In genomic region chr2:106074441-106074840, GRCm38 (mm10) we compare ENCODE assay signal across 24 mouse cellular contexts.
DNase-seq lines count a peak whose midpoint lies in the region; ATAC-seq and TF ChIP-seq lines count a peak whose summit lies in the region.
"Had no signal": no experiment of that assay in that cellular context is flagged by ENCODE, and none has a peak within 500 bp of the region (broad histone marks: within the 10 kb centered on the region; RNA-seq: fewer than 3 reads in every experiment).

No protein-coding gene starts in this region.

- peaks cover 14% of the 10 kb centered on the region; the same call in 1 of the 2 replicates for H3K27me3 ChIP-seq in forebrain, embryonic 12.5 days
- no peaks in the 10 kb centered on the region for H3K27me3 ChIP-seq in forebrain, postnatal 0 days (ENCODE audit: insufficient read depth, low read length)
- H3K27me3 ChIP-seq in neural tube, embryonic 11.5 days (ENCODE audit: control insufficient read depth, insufficient read depth, low read length): peaks cover 2% of the 10 kb centered on the region; the same call in 1 of the 2 replicates
- peaks cover 12% of the 10 kb centered on the region for H3K27me3 ChIP-seq in neural tube, embryonic 15.5 days (replicated peaks)
- no peaks in the 10 kb centered on the region for H3K27me3 ChIP-seq in forebrain, embryonic 14.5 days (replicated peaks; ENCODE audit: control insufficient read depth, insufficient read depth, low read length)
- H3K27me3 ChIP-seq in hindbrain, postnatal 0 days (ENCODE audit: insufficient read depth, low read length): no peaks in the 10 kb centered on the region
- H3K27me3 ChIP-seq: embryonic facial prominence, embryonic 12.5 days; heart, embryonic 15.5 days; intestine, embryonic 15.5 days; limb, embryonic 13.5 days; liver, embryonic 12.5 days had no signal

- TF ChIP-seq CTCF in forebrain, postnatal 0 days (IDR thresholded peaks at IDR 0.05; ENCODE audit: low read depth): no peak
- no peak for TF ChIP-seq CTCF in hindbrain, postnatal 0 days (IDR thresholded peaks at IDR 0.05; ENCODE audit: low read depth)

- no peaks in the 10 kb centered on the region for H3K9me3 ChIP-seq in forebrain, embryonic 12.5 days
- H3K9me3 ChIP-seq in forebrain, postnatal 0 days (ENCODE audit: low read length): no peaks in the 10 kb centered on the region
- no peaks in the 10 kb centered on the region for H3K9me3 ChIP-seq in neural tube, embryonic 11.5 days (ENCODE audit: control insufficient read depth, low read length)
- H3K9me3 ChIP-seq in neural tube, embryonic 15.5 days (replicated peaks): no peaks in the 10 kb centered on the region
- no peaks in the 10 kb centered on the region for H3K9me3 ChIP-seq in forebrain, embryonic 14.5 days (replicated peaks; ENCODE audit: control insufficient read depth, low read length)
- no peaks in the 10 kb centered on the region for H3K9me3 ChIP-seq in hindbrain, postnatal 0 days (ENCODE audit: low read length)
- H3K9me3 ChIP-seq: embryonic facial prominence, embryonic 12.5 days; heart, embryonic 15.5 days; intestine, embryonic 15.5 days; limb, embryonic 13.5 days; liver, embryonic 12.5 days had no signal

- 33% methylated on average over 6 of the region's 6 CpGs for WGBS in forebrain, embryonic 12.5 days
- WGBS in forebrain, postnatal 0 days: 21% methylated on average over 6 of the region's 6 CpGs
- 46% methylated on average over 6 of the region's 6 CpGs for WGBS in neural tube, embryonic 11.5 days
- 21% methylated on average over 6 of the region's 6 CpGs for WGBS in neural tube, embryonic 15.5 days
- 18% methylated on average over 6 of the region's 6 CpGs for WGBS in forebrain, embryonic 14.5 days
- 33% methylated on average over 6 of the region's 6 CpGs for WGBS in hindbrain, postnatal 0 days

- no peaks in the 10 kb centered on the region for H3K36me3 ChIP-seq in forebrain, embryonic 12.5 days (replicated peaks)
- no peaks in the 10 kb centered on the region for H3K36me3 ChIP-seq in forebrain, postnatal 0 days (ENCODE audit: insufficient read depth)
- no peaks in the 10 kb centered on the region for H3K36me3 ChIP-seq in neural tube, embryonic 11.5 days (ENCODE audit: control insufficient read depth, insufficient read depth, low read length)
- no peaks in the 10 kb centered on the region for H3K36me3 ChIP-seq in neural tube, embryonic 15.5 days
- H3K36me3 ChIP-seq in forebrain, embryonic 14.5 days (ENCODE audit: control insufficient read depth, insufficient read depth, low read length): no peaks in the 10 kb centered on the region
- no peaks in the 10 kb centered on the region for H3K36me3 ChIP-seq in hindbrain, postnatal 0 days (ENCODE audit: insufficient read depth, low read length)
- H3K36me3 ChIP-seq: embryonic facial prominence, embryonic 12.5 days; heart, embryonic 15.5 days; intestine, embryonic 15.5 days; limb, embryonic 13.5 days; liver, embryonic 12.5 days had no signal

- no peak overlapping the region for H3K4me3 ChIP-seq in forebrain, embryonic 12.5 days (replicated peaks)
- no peak overlapping the region for H3K4me3 ChIP-seq in forebrain, postnatal 0 days (ENCODE audit: low read depth, low read length)
- no peak overlapping the region for H3K4me3 ChIP-seq in neural tube, embryonic 11.5 days (ENCODE audit: low read depth, low read length)
- no peak overlapping the region for H3K4me3 ChIP-seq in neural tube, embryonic 15.5 days (replicated peaks)
- no peak overlapping the region for H3K4me3 ChIP-seq in forebrain, embryonic 14.5 days (ENCODE audit: low read depth, low read length)
- no peak overlapping the region for H3K4me3 ChIP-seq in hindbrain, postnatal 0 days (ENCODE audit: low read length)
- H3K4me3 ChIP-seq: embryonic facial prominence, embryonic 12.5 days; erythroblast, embryonic 14.5 days; heart, embryonic 15.5 days; intestine, embryonic 15.5 days; limb, embryonic 13.5 days; liver, embryonic 12.5 days had no signal

- ATAC-seq in forebrain, embryonic 12.5 days (ENCODE audit: low FRiP score): peak; percentile 85
- no peak for ATAC-seq in forebrain, postnatal 0 days
- ATAC-seq in neural tube, embryonic 11.5 days (ENCODE audit: insufficient read depth, low FRiP score, low TSS enrichment): peak; percentile 81
- ATAC-seq in neural tube, embryonic 15.5 days (ENCODE audit: low FRiP score): no peak
- peak; percentile 91 for ATAC-seq in forebrain, embryonic 14.5 days
- ATAC-seq in hindbrain, postnatal 0 days: 0 out of 2 replicates have a peak, but pooled peaks have one; percentile 21
- ATAC-seq: intestine, embryonic 15.5 days; liver, embryonic 12.5 days had no signal

- no peak overlapping the region for H3K27ac ChIP-seq in forebrain, embryonic 12.5 days
- H3K27ac ChIP-seq in forebrain, postnatal 0 days (ENCODE audit: low read depth, low read length): no peak overlapping the region
- no peak overlapping the region for H3K27ac ChIP-seq in neural tube, embryonic 11.5 days (ENCODE audit: low read depth, low read length)
- H3K27ac ChIP-seq in neural tube, embryonic 15.5 days (replicated peaks): no peak overlapping the region
- H3K27ac ChIP-seq in forebrain, embryonic 14.5 days (ENCODE audit: low read depth, low read length): no peak overlapping the region
- no peak overlapping the region for H3K27ac ChIP-seq in hindbrain, postnatal 0 days
- H3K27ac ChIP-seq: embryonic facial prominence, embryonic 12.5 days; heart, embryonic 15.5 days; intestine, embryonic 15.5 days; limb, embryonic 13.5 days; liver, embryonic 12.5 days; stomach, postnatal 0 days had no signal

- no peak overlapping the region for H3K9ac ChIP-seq in forebrain, embryonic 12.5 days
- no peak overlapping the region for H3K9ac ChIP-seq in forebrain, postnatal 0 days
- H3K9ac ChIP-seq in neural tube, embryonic 11.5 days (ENCODE audit: low read length): no peak overlapping the region
- no peak overlapping the region for H3K9ac ChIP-seq in neural tube, embryonic 15.5 days (replicated peaks)
- H3K9ac ChIP-seq in forebrain, embryonic 14.5 days (ENCODE audit: low read length): no peak overlapping the region
- H3K9ac ChIP-seq in hindbrain, postnatal 0 days (replicated peaks; ENCODE audit: low read length): no peak overlapping the region
- H3K9ac ChIP-seq: embryonic facial prominence, embryonic 12.5 days; heart, embryonic 15.5 days; intestine, embryonic 15.5 days; limb, embryonic 13.5 days; liver, embryonic 12.5 days had no signal

- no peak for DNase-seq in forebrain, postnatal 0 days
- no peak for DNase-seq in neural tube, embryonic 11.5 days (ENCODE audit: low spot score)
- DNase-seq in forebrain, embryonic 14.5 days (ENCODE audit: low spot score): peak; percentile 83
- peak; percentile 9 for DNase-seq in hindbrain, postnatal 0 days (ENCODE audit: low spot score)
- DNase-seq in frontal cortex, postnatal 14 days (ENCODE audit: low spot score in 2 of 2): no peak
- no peak for DNase-seq in right cerebral cortex, postnatal 14 days
- DNase-seq: adrenal gland, postnatal 25 days; cerebellum, adult 9-10 months; heart, postnatal 4 days; kidney, postnatal 25 days; layer of hippocampus, adult 9-11 months; lung, adult 18-20 months; lung, postnatal 10 days; thymus, adult 2 months; thymus, postnatal 4 days had no signal

- H3K4me2 ChIP-seq in forebrain, embryonic 12.5 days: no peak overlapping the region
- H3K4me2 ChIP-seq in forebrain, postnatal 0 days (ENCODE audit: low read depth): no peak overlapping the region
- no peak overlapping the region for H3K4me2 ChIP-seq in neural tube, embryonic 11.5 days (ENCODE audit: low read depth)
- no peak overlapping the region for H3K4me2 ChIP-seq in neural tube, embryonic 15.5 days
- no peak overlapping the region for H3K4me2 ChIP-seq in forebrain, embryonic 14.5 days (ENCODE audit: low read length)
- H3K4me2 ChIP-seq in hindbrain, postnatal 0 days (ENCODE audit: low read depth, low read length): no peak overlapping the region
- H3K4me2 ChIP-seq: embryonic facial prominence, embryonic 12.5 days; heart, embryonic 15.5 days; intestine, embryonic 15.5 days; limb, embryonic 13.5 days; liver, embryonic 12.5 days had no signal

- H3K4me1 ChIP-seq in forebrain, embryonic 12.5 days: 0 out of 2 replicates have a peak, but pooled peaks cover 5% of the 10 kb centered on the region
- no peaks in the 10 kb centered on the region for H3K4me1 ChIP-seq in forebrain, postnatal 0 days (ENCODE audit: insufficient read depth)
- no peaks in the 10 kb centered on the region for H3K4me1 ChIP-seq in neural tube, embryonic 11.5 days (ENCODE audit: control insufficient read depth, insufficient read depth, low read length)
- H3K4me1 ChIP-seq in neural tube, embryonic 15.5 days: no peaks in the 10 kb centered on the region
- peaks cover 9% of the 10 kb centered on the region; the same call in 1 of the 2 replicates for H3K4me1 ChIP-seq in forebrain, embryonic 14.5 days (ENCODE audit: control insufficient read depth, insufficient read depth, low read length)
- no peaks in the 10 kb centered on the region for H3K4me1 ChIP-seq in hindbrain, postnatal 0 days (ENCODE audit: insufficient read depth, low read length)
- H3K4me1 ChIP-seq: embryonic facial prominence, embryonic 12.5 days; heart, embryonic 15.5 days; intestine, embryonic 15.5 days; limb, embryonic 13.5 days; liver, embryonic 12.5 days had no signal

Comparison
In these comparisons a context has a peak if more than half of its experiments do, and no peak if none do; other contexts are left out.
1. ATAC-seq: peak in forebrain, embryonic 12.5 days (single experiment), neural tube, embryonic 11.5 days (single experiment), forebrain, embryonic 14.5 days (single experiment) and hindbrain, postnatal 0 days (single experiment); none in forebrain, postnatal 0 days (single experiment) and neural tube, embryonic 15.5 days (single experiment).
2. DNase-seq: peak in forebrain, embryonic 14.5 days (single experiment) and hindbrain, postnatal 0 days (single experiment); none in forebrain, postnatal 0 days (single experiment), neural tube, embryonic 11.5 days (single experiment), frontal cortex, postnatal 14 days (0 of 2) and right cerebral cortex, postnatal 14 days (single experiment).